Mouse (Mus musculus): ENCODE measurements around the gene Afap1l2. TPM values are rescaled to one million over a fixed set of nuclear protein-coding genes. Genes with fewer than 3 reads are reported as not detected.

Afap1l2 gene
- polyA plus RNA-seq, 1 experiment: 9.2 TPM

DNA sequence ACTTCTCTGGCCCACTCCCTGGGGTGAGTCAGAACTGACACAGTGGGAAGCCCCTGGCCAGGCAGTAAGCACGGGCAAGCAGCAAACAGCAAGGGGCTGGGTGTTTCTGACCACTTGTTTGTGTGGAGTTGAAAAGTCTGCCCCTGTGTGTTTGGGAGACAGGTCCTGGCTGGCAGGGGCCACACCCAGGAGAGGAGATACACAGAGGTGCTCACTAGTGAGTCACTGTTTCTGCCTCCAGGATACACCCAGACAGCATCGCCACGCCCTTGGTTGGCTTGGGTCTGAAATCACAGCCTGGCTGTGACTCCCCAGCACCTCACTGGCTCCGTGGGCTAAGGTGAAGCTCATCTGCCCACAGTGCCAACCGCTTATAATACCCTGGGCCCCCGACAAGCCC, 72.9 kb downstream of the Afap1l2 start:
- no peaks in the 10 kb centered on the region for H3K4me1 ChIP-seq (ENCODE audit: control insufficient read depth, insufficient read depth, low read length)

DNA sequence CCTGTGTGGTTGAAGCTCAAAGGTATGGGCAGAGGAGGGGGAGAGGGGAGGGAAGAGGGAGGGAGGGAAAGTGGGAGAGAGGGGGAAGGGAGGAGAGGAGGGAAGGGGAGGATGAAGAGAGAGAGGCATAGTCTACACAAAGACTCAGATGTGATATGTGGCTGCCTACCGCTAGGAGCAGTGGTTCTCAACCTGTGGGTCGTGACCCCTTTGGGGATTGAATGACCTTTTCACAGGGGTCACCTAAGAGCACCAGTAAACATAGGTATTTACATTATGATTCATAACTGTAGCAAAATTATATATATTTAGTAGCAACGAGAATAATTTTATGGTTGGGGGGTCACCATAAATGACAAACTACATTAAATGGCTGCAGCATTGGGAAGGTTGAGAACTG, 74.2 kb downstream of the Afap1l2 start:
- 91% methylated on average over 3 of the region's 3 CpGs for WGBS
- TF ChIP-seq POLR2A (IDR thresholded peaks at IDR 0.05; ENCODE audit: low read depth, low read length) (no peak), CTCF (conservative IDR thresholded peaks at IDR 0.05; ENCODE audit: insufficient read depth, insufficient read length, low read depth, low read length) (no peak)
- Histone ChIP-seq H3K27ac (ENCODE audit: insufficient read depth, low read depth, low read length) (no peak overlapping the region), H3K4me1 (ENCODE audit: control insufficient read depth, insufficient read depth, low read length) (no peaks in the 10 kb centered on the region), H3K4me3 (ENCODE audit: insufficient read depth, low read depth, low read length) (no peak overlapping the region), H3K27me3 (replicated peaks; ENCODE audit: control insufficient read depth, insufficient read depth, low read length) (no peaks in the 10 kb centered on the region), H3K36me3 (ENCODE audit: control insufficient read depth, insufficient read depth, low read length) (no peaks in the 10 kb centered on the region)
- no peak for DNase-seq

More for the DNA sequence above, 72.9 kb downstream of the Afap1l2 start:
- no peak for DNase-seq
- Histone ChIP-seq H3K36me3 (ENCODE audit: control insufficient read depth, insufficient read depth, low read length) (no peaks in the 10 kb centered on the region), H3K4me3 (ENCODE audit: insufficient read depth, low read depth, low read length) (no peak overlapping the region), H3K27me3 (replicated peaks; ENCODE audit: control insufficient read depth, insufficient read depth, low read length) (no peaks in the 10 kb centered on the region), H3K27ac (ENCODE audit: insufficient read depth, low read depth, low read length) (no peak overlapping the region)
- TF ChIP-seq POLR2A (IDR thresholded peaks at IDR 0.05; ENCODE audit: low read depth, low read length) (no peak), CTCF (conservative IDR thresholded peaks at IDR 0.05; ENCODE audit: insufficient read depth, insufficient read length, low read depth, low read length) (no peak)
- 92% methylated on average over 6 of the region's 6 CpGs for WGBS

DNA sequence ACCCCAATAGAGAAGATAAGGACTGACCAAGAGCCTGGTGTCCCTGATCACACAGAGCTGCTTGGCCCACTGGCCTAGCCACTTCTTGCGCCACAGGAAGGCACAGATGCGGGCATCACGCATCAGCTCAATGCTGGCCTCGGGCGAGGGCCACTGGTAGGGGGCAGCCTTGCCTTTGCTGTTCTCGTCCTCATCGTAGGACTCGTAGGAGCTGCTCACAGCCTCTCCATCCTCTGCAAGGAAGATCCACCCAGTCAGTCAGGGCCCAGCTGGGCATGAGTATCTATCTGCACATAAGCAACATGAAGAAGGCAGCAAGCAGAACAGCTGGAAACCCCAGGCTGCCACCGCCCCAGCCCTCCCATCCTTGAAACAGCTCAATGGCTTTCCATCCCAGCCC, 78.0 kb downstream of the Afap1l2 start:
- no peak for DNase-seq
- TF ChIP-seq CTCF (conservative IDR thresholded peaks at IDR 0.05; ENCODE audit: insufficient read depth, insufficient read length, low read depth, low read length) (peak; percentile 31; the same call in 1 of the 2 replicates), POLR2A (IDR thresholded peaks at IDR 0.05; ENCODE audit: low read depth, low read length) (no peak)
- H3K4me1 ChIP-seq (ENCODE audit: control insufficient read depth, insufficient read depth, low read length): no peaks in the 10 kb centered on the region
- no peaks in the 10 kb centered on the region for H3K36me3 ChIP-seq (ENCODE audit: control insufficient read depth, insufficient read depth, low read length)
- no peaks in the 10 kb centered on the region for H3K27me3 ChIP-seq (replicated peaks; ENCODE audit: control insufficient read depth, insufficient read depth, low read length)
- no peak overlapping the region for H3K4me3 ChIP-seq (ENCODE audit: insufficient read depth, low read depth, low read length)
- H3K27ac ChIP-seq (ENCODE audit: insufficient read depth, low read depth, low read length): no peak overlapping the region
- 86% methylated on average over 9 of the region's 9 CpGs for WGBS

DNA sequence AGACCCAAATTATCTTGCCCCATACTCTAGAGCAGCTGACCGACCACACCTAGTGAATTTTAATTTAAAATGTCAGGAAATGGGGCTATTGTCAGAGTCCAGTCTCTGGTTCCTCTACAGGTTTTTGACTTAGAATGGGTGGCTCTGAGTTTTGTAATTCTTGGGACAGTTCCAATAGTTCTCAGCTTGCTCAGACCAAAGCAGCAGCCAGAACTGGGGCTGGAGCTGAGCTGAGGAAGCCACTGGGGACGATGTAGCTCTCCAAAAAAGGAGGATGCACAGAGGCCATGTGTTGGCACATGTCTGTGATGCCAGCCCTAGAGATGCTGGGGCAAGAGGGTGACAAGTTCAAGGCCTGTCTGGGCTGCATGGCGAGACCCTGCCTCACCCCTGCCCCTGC, 78.6 kb downstream of the Afap1l2 start:
- no peaks in the 10 kb centered on the region for H3K27me3 ChIP-seq (replicated peaks; ENCODE audit: control insufficient read depth, insufficient read depth, low read length)
- no peak for TF ChIP-seq POLR2A (IDR thresholded peaks at IDR 0.05; ENCODE audit: low read depth, low read length)
- no peak for TF ChIP-seq CTCF (conservative IDR thresholded peaks at IDR 0.05; ENCODE audit: insufficient read depth, insufficient read length, low read depth, low read length)
- no peaks in the 10 kb centered on the region for H3K36me3 ChIP-seq (ENCODE audit: control insufficient read depth, insufficient read depth, low read length)
- H3K4me3 ChIP-seq (ENCODE audit: insufficient read depth, low read depth, low read length): no peak overlapping the region
- H3K27ac ChIP-seq (ENCODE audit: insufficient read depth, low read depth, low read length): no peak overlapping the region
- no peaks in the 10 kb centered on the region for H3K4me1 ChIP-seq (ENCODE audit: control insufficient read depth, insufficient read depth, low read length)
- peak; percentile 62 for DNase-seq
- 57% methylated on average over 3 of the region's 3 CpGs for WGBS

DNA sequence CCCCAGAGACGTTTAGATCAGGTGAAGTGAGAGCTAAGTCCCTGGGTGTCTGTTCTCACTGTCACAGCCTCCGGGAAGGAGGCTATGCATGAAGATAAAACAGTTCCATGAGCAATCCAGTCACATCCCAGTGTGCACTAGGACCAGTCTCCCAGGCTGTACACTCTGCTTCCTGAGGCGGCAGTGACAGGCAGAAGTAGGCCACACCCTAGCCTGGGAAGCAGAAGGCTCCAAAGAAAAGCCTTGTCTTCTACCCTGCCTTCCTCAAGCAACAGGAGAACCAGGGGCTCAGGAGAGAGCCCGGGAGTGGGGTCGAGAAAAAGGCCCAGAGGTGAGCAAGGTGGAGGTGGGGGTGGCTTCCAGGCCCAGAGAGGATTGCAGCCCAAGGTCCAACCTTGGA, 86.3 kb downstream of the Afap1l2 start:
- H3K36me3 ChIP-seq (ENCODE audit: control insufficient read depth, insufficient read depth, low read length): no peaks in the 10 kb centered on the region
- H3K4me3 ChIP-seq (ENCODE audit: insufficient read depth, low read depth, low read length): no peak overlapping the region
- 62% methylated on average over 5 of the region's 5 CpGs for WGBS
- TF ChIP-seq POLR2A (IDR thresholded peaks at IDR 0.05; ENCODE audit: low read depth, low read length) (no peak), CTCF (conservative IDR thresholded peaks at IDR 0.05; ENCODE audit: insufficient read depth, insufficient read length, low read depth, low read length) (no peak)
- no peaks in the 10 kb centered on the region for H3K4me1 ChIP-seq (ENCODE audit: control insufficient read depth, insufficient read depth, low read length)
- H3K27me3 ChIP-seq (replicated peaks; ENCODE audit: control insufficient read depth, insufficient read depth, low read length): no peaks in the 10 kb centered on the region
- DNase-seq: peak; percentile 51
- H3K27ac ChIP-seq (ENCODE audit: insufficient read depth, low read depth, low read length): no peak overlapping the region

DNA sequence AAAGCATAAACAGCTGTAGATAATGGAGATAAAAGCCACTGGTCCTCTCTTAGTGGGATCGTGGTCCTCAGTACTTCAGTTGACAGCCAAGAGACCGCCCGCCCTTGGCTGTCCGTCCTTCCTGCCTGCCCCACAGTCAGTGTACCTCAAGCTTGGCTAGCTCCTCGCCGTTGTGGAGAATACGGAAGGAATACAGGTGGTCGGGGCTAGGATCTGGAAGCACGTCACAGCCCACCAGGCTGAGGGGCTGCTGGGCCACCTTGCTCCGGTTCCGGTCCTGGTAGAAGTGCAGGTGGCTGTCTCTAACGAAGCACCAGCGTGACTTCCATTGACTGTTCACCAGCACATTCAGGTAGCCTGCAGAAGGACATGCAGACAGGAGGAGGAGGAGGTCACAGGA, 87.8 kb downstream of the Afap1l2 start:
- H3K36me3 ChIP-seq (ENCODE audit: control insufficient read depth, insufficient read depth, low read length): no peaks in the 10 kb centered on the region
- DNase-seq: no peak
- H3K27me3 ChIP-seq (replicated peaks; ENCODE audit: control insufficient read depth, insufficient read depth, low read length): no peaks in the 10 kb centered on the region
- no peak overlapping the region for H3K27ac ChIP-seq (ENCODE audit: insufficient read depth, low read depth, low read length)
- 86% methylated on average over 13 of the region's 13 CpGs for WGBS
- TF ChIP-seq POLR2A (IDR thresholded peaks at IDR 0.05; ENCODE audit: low read depth, low read length): no peak
- TF ChIP-seq CTCF (conservative IDR thresholded peaks at IDR 0.05; ENCODE audit: insufficient read depth, insufficient read length, low read depth, low read length): no peak
- no peak overlapping the region for H3K4me3 ChIP-seq (ENCODE audit: insufficient read depth, low read depth, low read length)
- peaks cover 2% of the 10 kb centered on the region; the same call in 1 of the 2 replicates for H3K4me1 ChIP-seq (ENCODE audit: control insufficient read depth, insufficient read depth, low read length)

DNA sequence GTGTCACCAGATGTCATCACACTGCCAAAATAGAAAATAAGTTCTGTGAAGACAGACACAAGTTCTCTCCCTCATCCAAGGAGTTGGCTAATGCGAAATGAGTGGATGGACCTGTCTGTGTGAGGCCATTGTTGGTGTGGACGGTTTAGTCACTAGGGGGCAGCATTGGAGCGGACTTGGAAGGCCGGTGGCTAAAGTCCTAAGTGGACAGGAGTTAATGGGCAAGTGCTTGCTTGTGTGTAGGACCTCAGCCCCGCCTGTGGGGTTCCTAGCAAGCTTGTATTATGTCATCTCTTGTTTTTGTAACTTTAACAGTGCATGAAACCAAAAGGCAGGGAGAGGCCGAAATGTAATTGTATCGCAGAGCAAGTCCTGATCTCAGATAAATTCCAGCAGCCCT, 88.4 kb downstream of the Afap1l2 start:
- Histone ChIP-seq H3K4me1 (ENCODE audit: control insufficient read depth, insufficient read depth, low read length) (peaks cover 3% of the 10 kb centered on the region; the same call in 1 of the 2 replicates), H3K36me3 (ENCODE audit: control insufficient read depth, insufficient read depth, low read length) (no peaks in the 10 kb centered on the region), H3K27ac (ENCODE audit: insufficient read depth, low read depth, low read length) (no peak overlapping the region), H3K4me3 (ENCODE audit: insufficient read depth, low read depth, low read length) (no peak overlapping the region), H3K27me3 (replicated peaks; ENCODE audit: control insufficient read depth, insufficient read depth, low read length) (no peaks in the 10 kb centered on the region)
- DNase-seq: peak; percentile 95
- 9% methylated on average over 7 of the region's 7 CpGs for WGBS
- TF ChIP-seq POLR2A (IDR thresholded peaks at IDR 0.05; ENCODE audit: low read depth, low read length) (no peak), CTCF (conservative IDR thresholded peaks at IDR 0.05; ENCODE audit: insufficient read depth, insufficient read length, low read depth, low read length) (peak; percentile 99)
